Mouse (Mus musculus): ENCODE measurements around the gene Rassf8. TPM values are rescaled to one million over a fixed set of nuclear protein-coding genes. Genes with fewer than 3 reads are reported as not detected.
A peak's percentile ranks its signal among the peaks of the same experiment; 100 is the strongest.

The Rassf8 gene
- polyA plus RNA-seq, 1 experiment from 2014 or later, result 0.91 TPM

GRCm38 (mm10) chr6:145763051-145763450 is 16.5 kb downstream of the Rassf8 start:
- ATAC-seq (ENCODE audit: low read depth), result no peak
- WGBS (ENCODE audit: insufficient replicate concordance), result 71% methylated on average over 4 of the region's 4 CpGs

GRCm38 (mm10) chr6:145765011-145765410 is 18.5 kb downstream of the Rassf8 start:
- Histone ChIP-seq H3K27ac (0 out of 2 replicates have a peak overlapping the region, but pooled peaks have one; percentile 1), H3K9me3 (replicated peaks) (no peaks in the 10 kb centered on the region), H3K27me3 (no peaks in the 10 kb centered on the region), H3K4me1 (replicated peaks) (peaks cover 30% of the 10 kb centered on the region), H3K36me3 (no peaks in the 10 kb centered on the region), H3K4me2 (no peak overlapping the region), H3K9ac (no peak overlapping the region), H3K4me3 (replicated peaks) (no peak overlapping the region)
- DNase-seq (no peak), ATAC-seq (ENCODE audit: low read depth) (peak; percentile 55; the same call in 1 of the 2 replicates)
- 43% methylated on average over 7 of the region's 7 CpGs for WGBS (ENCODE audit: insufficient replicate concordance)

More at GRCm38 (mm10) chr6:145763051-145763450, 16.5 kb downstream of the Rassf8 start:
- no peak overlapping the region for H3K9ac ChIP-seq
- H3K36me3 ChIP-seq, result no peaks in the 10 kb centered on the region
- DNase-seq, result no peak
- no peaks in the 10 kb centered on the region for H3K27me3 ChIP-seq
- no peaks in the 10 kb centered on the region for H3K9me3 ChIP-seq (replicated peaks)
- H3K4me2 ChIP-seq, result no peak overlapping the region
- no peak overlapping the region for H3K4me3 ChIP-seq (replicated peaks)
- H3K4me1 ChIP-seq (replicated peaks), result peaks cover 49% of the 10 kb centered on the region
- H3K27ac ChIP-seq, result no peak overlapping the region

GRCm38 (mm10) chr6:145766971-145767370 is 20.4 kb downstream of the Rassf8 start:
- no peaks in the 10 kb centered on the region for H3K36me3 ChIP-seq
- no peak for DNase-seq
- no peak overlapping the region for H3K27ac ChIP-seq
- ATAC-seq (ENCODE audit: low read depth), result no peak
- no peaks in the 10 kb centered on the region for H3K9me3 ChIP-seq (replicated peaks)
- no peak overlapping the region for H3K4me2 ChIP-seq
- H3K4me3 ChIP-seq (replicated peaks), result no peak overlapping the region
- H3K27me3 ChIP-seq, result no peaks in the 10 kb centered on the region
- no peak overlapping the region for H3K9ac ChIP-seq
- 60% methylated on average over 6 of the region's 6 CpGs for WGBS (ENCODE audit: insufficient replicate concordance)
- peaks cover 24% of the 10 kb centered on the region for H3K4me1 ChIP-seq (replicated peaks)

GRCm38 (mm10) chr6:145767637-145768036 is 21.1 kb downstream of the Rassf8 start:
- Histone ChIP-seq H3K27ac (no peak overlapping the region), H3K4me3 (replicated peaks) (no peak overlapping the region), H3K9me3 (replicated peaks) (no peaks in the 10 kb centered on the region), H3K4me1 (replicated peaks) (peaks cover 24% of the 10 kb centered on the region), H3K4me2 (no peak overlapping the region), H3K27me3 (no peaks in the 10 kb centered on the region), H3K9ac (no peak overlapping the region), H3K36me3 (no peaks in the 10 kb centered on the region)
- ATAC-seq (ENCODE audit: low read depth), result no peak
- WGBS (ENCODE audit: insufficient replicate concordance), result 62% methylated on average over 5 of the region's 5 CpGs
- DNase-seq, result no peak

GRCm38 (mm10) chr6:145768671-145769292 is 22.2 kb downstream of the Rassf8 start:
- no peak overlapping the region for H3K4me3 ChIP-seq (replicated peaks)
- no peaks in the 10 kb centered on the region for H3K9me3 ChIP-seq (replicated peaks)
- no peak overlapping the region for H3K27ac ChIP-seq
- H3K4me1 ChIP-seq (replicated peaks), result peaks cover 21% of the 10 kb centered on the region
- H3K36me3 ChIP-seq, result no peaks in the 10 kb centered on the region
- WGBS (ENCODE audit: insufficient replicate concordance), result 72% methylated on average over 10 of the region's 10 CpGs
- no peak for ATAC-seq (ENCODE audit: low read depth)
- no peak overlapping the region for H3K9ac ChIP-seq
- no peaks in the 10 kb centered on the region for H3K27me3 ChIP-seq
- no peak for DNase-seq
- no peak overlapping the region for H3K4me2 ChIP-seq

GRCm38 (mm10) chr6:145769855-145770254 is 23.3 kb downstream of the Rassf8 start:
- H3K4me2 ChIP-seq, result no peak overlapping the region
- H3K27ac ChIP-seq, result no peak overlapping the region
- 77% methylated on average over 11 of the region's 11 CpGs for WGBS (ENCODE audit: insufficient replicate concordance)
- no peaks in the 10 kb centered on the region for H3K36me3 ChIP-seq
- DNase-seq, result no peak
- H3K9ac ChIP-seq, result no peak overlapping the region
- no peak for ATAC-seq (ENCODE audit: low read depth)
- H3K27me3 ChIP-seq, result no peaks in the 10 kb centered on the region
- H3K9me3 ChIP-seq (replicated peaks), result no peaks in the 10 kb centered on the region
- no peak overlapping the region for H3K4me3 ChIP-seq (replicated peaks)
- H3K4me1 ChIP-seq (replicated peaks), result peaks cover 16% of the 10 kb centered on the region

GRCm38 (mm10) chr6:145770272-145771000 is 23.9 kb downstream of the Rassf8 start:
- no peaks in the 10 kb centered on the region for H3K9me3 ChIP-seq (replicated peaks)
- peaks cover 11% of the 10 kb centered on the region for H3K4me1 ChIP-seq (replicated peaks)
- ATAC-seq (ENCODE audit: low read depth) (no peak), DNase-seq (no peak)
- no peaks in the 10 kb centered on the region for H3K36me3 ChIP-seq
- no peak overlapping the region for H3K9ac ChIP-seq
- no peak overlapping the region for H3K4me3 ChIP-seq (replicated peaks)
- no peaks in the 10 kb centered on the region for H3K27me3 ChIP-seq
- 49% methylated on average over 18 of the region's 18 CpGs for WGBS (ENCODE audit: insufficient replicate concordance)
- no peak overlapping the region for H3K4me2 ChIP-seq
- no peak overlapping the region for H3K27ac ChIP-seq

GRCm38 (mm10) chr6:145774436-145774835 is 27.9 kb downstream of the Rassf8 start:
- H3K4me2 ChIP-seq, result no peak overlapping the region
- peaks cover 4% of the 10 kb centered on the region; the same call in 1 of the 2 replicates for H3K4me1 ChIP-seq (replicated peaks)
- no peaks in the 10 kb centered on the region for H3K36me3 ChIP-seq
- no peak for DNase-seq
- no peak overlapping the region for H3K4me3 ChIP-seq (replicated peaks)
- no peak for ATAC-seq (ENCODE audit: low read depth)
- H3K27ac ChIP-seq, result no peak overlapping the region
- H3K27me3 ChIP-seq, result no peaks in the 10 kb centered on the region
- no peaks in the 10 kb centered on the region for H3K9me3 ChIP-seq (replicated peaks)
- H3K9ac ChIP-seq, result no peak overlapping the region
- 53% methylated on average over 2 of the region's 2 CpGs for WGBS (ENCODE audit: insufficient replicate concordance)

- Histone ChIP-seq H3K4me1 (replicated peaks) (no peaks in the 10 kb centered on the region), H3K36me3 (no peaks in the 10 kb centered on the region), H3K27me3 (no peaks in the 10 kb centered on the region), H3K4me3 (replicated peaks) (no peak overlapping the region), H3K9me3 (replicated peaks) (no peaks in the 10 kb centered on the region), H3K4me2 (no peak overlapping the region), H3K27ac (no peak overlapping the region), H3K9ac (no peak overlapping the region)
- ATAC-seq (ENCODE audit: low read depth) (no peak), DNase-seq (no peak)
- 68% methylated on average over 4 of the region's 4 CpGs for WGBS (ENCODE audit: insufficient replicate concordance)
Measured at GRCm38 (mm10) chr6:145776241-145776640, 29.7 kb downstream of the Rassf8 start.

- H3K9me3 ChIP-seq (replicated peaks), result no peaks in the 10 kb centered on the region
- WGBS (ENCODE audit: insufficient replicate concordance), result 19% methylated on average over 6 of the region's 6 CpGs
- H3K9ac ChIP-seq, result no peak overlapping the region
- no peaks in the 10 kb centered on the region for H3K4me1 ChIP-seq (replicated peaks)
- H3K4me3 ChIP-seq (replicated peaks), result no peak overlapping the region
- no peak overlapping the region for H3K4me2 ChIP-seq
- no peaks in the 10 kb centered on the region for H3K27me3 ChIP-seq
- 0 out of 2 replicates have a peak, but pooled peaks have one; percentile 43 for ATAC-seq (ENCODE audit: low read depth)
- no peak for DNase-seq
- no peaks in the 10 kb centered on the region for H3K36me3 ChIP-seq
- H3K27ac ChIP-seq, result no peak overlapping the region
Measured at GRCm38 (mm10) chr6:145779383-145779782, 32.8 kb downstream of the Rassf8 start.

- ATAC-seq (ENCODE audit: low read depth), result no peak
- H3K9me3 ChIP-seq (replicated peaks), result no peaks in the 10 kb centered on the region
- 33% methylated on average over 8 of the region's 8 CpGs for WGBS (ENCODE audit: insufficient replicate concordance)
Measured at GRCm38 (mm10) chr6:145780180-145780802, 33.7 kb downstream of the Rassf8 start.

More at GRCm38 (mm10) chr6:145780180-145780802, 33.7 kb downstream of the Rassf8 start:
- Histone ChIP-seq H3K27me3 (no peaks in the 10 kb centered on the region), H3K9ac (no peak overlapping the region), H3K4me2 (no peak overlapping the region), H3K4me3 (replicated peaks) (no peak overlapping the region), H3K4me1 (replicated peaks) (no peaks in the 10 kb centered on the region), H3K36me3 (no peaks in the 10 kb centered on the region), H3K27ac (no peak overlapping the region)
- DNase-seq, result no peak

Data from liver, embryonic 13.5 days (tissue).